Mouse (Mus musculus): ENCODE results near the gene Rc3h1. TPM values are rescaled to one million over a fixed set of nuclear protein-coding genes. Genes with fewer than 3 reads are reported as not detected.
A peak's percentile ranks its signal among the peaks of the same experiment; 100 is the strongest.

Rc3h1 gene
- polyA plus RNA-seq, 1 experiment from 2014 or later, result 8.7 TPM

DNA sequence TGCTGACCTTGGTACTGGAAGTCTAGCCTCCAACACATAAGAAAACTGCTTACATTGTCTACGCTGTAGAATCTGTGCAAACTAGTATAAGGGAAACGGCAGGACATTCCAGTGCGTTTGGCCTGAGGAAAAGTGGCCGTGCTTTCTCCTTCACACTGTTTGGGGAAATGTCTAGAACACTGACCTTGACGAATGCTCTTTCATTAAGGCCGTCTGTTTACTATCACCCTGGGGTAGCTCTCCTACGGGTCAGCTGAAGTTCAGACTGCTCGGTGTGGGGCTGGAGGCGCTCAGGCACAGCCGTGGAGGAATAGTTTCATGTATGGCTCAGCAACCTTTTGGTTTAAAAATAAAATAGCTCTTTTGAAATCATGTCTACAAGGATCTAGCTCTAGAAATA, 6.5 kb upstream of the Rc3h1 start:
- Histone ChIP-seq H3K9ac (no peak overlapping the region), H3K27ac (no peak overlapping the region), H3K4me3 (no peak overlapping the region), H3K36me3 (no peaks in the 10 kb centered on the region), H3K27me3 (no peaks in the 10 kb centered on the region), H3K4me2 (replicated peaks) (no peak overlapping the region), H3K4me1 (no peaks in the 10 kb centered on the region), H3K9me3 (no peaks in the 10 kb centered on the region)
- no peak for ATAC-seq (ENCODE audit: low FRiP score, low read depth)
- 29% methylated on average over 10 of the region's 10 CpGs for WGBS

DNA sequence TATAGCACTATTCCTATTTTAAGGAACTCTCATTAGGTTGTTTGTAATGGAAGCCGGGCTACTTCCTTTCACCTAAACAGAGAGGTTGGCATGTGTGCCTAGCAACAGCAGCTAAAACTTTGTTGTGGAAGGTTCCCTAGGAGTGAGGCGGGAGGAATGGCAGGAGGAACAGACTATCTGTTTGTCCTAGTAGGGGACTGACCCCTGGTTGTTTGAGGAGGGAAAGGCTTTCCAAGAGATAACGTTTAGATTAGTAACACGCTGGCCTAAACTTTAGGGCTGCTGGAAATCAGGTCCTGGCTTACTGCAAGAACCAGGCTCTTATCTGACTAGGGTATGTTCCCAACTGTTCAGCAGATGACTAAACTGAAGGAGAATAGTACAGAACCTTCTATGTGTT, 2.2 kb upstream of the Rc3h1 start:
- peaks cover 12% of the 10 kb centered on the region for H3K4me1 ChIP-seq
- no peak for ATAC-seq (ENCODE audit: low FRiP score, low read depth)
- WGBS, result 41% methylated on average over 4 of the region's 4 CpGs
- no peak overlapping the region for H3K4me3 ChIP-seq
- no peak overlapping the region for H3K4me2 ChIP-seq (replicated peaks)
- H3K9me3 ChIP-seq, result no peaks in the 10 kb centered on the region
- no peak overlapping the region for H3K27ac ChIP-seq
- no peaks in the 10 kb centered on the region for H3K27me3 ChIP-seq
- no peaks in the 10 kb centered on the region for H3K36me3 ChIP-seq
- no peak overlapping the region for H3K9ac ChIP-seq

DNA sequence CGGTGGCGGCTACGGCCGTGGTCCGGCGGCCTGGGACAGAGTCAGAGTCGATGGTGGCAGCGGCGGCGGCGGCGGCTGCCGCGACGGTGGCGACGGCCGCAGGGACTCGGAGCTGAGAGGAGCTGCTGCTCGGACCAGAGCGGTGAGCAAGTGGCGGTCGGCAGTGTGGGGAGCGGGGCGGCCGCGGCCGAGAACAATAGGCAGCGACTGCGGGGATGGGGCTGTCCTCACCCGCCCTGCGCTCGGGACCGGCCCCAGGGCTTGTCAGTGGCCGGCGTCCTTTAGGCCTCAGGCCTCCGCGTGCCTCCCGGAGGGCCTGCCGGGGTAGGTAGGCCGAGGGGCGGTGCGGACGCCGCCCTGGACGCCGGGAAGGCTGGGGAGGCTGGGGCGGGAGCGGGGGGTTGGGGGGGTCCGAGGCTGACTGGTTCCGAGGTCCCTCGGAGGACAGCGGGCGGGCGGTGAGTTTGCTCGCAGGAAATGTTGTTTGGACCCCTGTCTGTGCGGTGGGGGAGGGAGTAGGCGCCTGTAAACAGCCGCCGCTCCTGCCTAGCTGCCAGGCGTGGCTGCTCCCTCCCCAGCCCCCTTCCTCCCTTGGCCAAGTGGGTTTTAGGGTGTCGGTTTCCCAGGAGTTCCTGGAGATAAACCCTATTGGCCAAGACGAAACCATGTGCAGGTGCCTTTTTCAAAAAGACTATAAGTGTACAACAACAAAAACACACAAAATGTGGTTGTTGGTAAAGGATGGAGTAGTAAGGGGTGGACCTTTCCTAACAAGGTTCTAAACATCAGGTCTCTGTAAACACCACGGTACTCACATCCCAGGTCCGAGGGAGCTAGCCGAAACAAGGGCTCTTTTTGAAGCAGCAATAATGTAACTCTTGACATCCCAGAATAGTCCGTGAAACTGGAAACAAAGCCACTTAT, 602 bp downstream of the Rc3h1 start:
- peak overlapping the region; percentile 98 for H3K4me3 ChIP-seq
- peak overlapping the region; percentile 97 for H3K9ac ChIP-seq
- no peaks in the 10 kb centered on the region for H3K27me3 ChIP-seq
- H3K4me1 ChIP-seq, result peaks cover 14% of the 10 kb centered on the region
- no peaks in the 10 kb centered on the region for H3K9me3 ChIP-seq
- ATAC-seq (ENCODE audit: low FRiP score, low read depth), result peak; percentile 72
- WGBS, result under 1% methylated on average over 54 of the region's 67 CpGs
- no peaks in the 10 kb centered on the region for H3K36me3 ChIP-seq
- peak overlapping the region; percentile 72 for H3K4me2 ChIP-seq (replicated peaks)
- peak overlapping the region; percentile 90 for H3K27ac ChIP-seq

DNA sequence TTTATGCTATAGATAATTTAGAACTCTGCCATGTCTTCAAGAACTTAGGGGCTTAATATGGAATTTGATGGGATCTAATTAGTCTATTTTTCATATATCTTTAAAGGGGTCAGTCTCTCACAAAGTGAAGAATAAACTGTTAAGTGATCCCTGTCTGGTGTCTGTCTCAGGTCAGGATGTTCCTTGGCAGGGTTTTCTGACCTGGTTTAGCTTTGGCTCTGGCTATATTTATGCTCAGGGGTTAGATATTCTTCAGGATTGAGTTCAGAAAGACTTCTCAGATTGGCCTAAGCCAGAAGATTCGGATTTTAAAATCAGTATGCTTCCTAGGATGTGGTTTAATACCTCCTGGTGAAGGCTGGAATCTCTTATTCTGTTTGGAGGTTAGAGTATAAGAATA, 4.0 kb downstream of the Rc3h1 start:
- H3K4me2 ChIP-seq (replicated peaks), result no peak overlapping the region
- H3K4me3 ChIP-seq, result no peak overlapping the region
- no peak overlapping the region for H3K9ac ChIP-seq
- 93% methylated on average over 1 of the region's 1 CpGs for WGBS
- H3K27ac ChIP-seq, result no peak overlapping the region
- no peaks in the 10 kb centered on the region for H3K36me3 ChIP-seq
- H3K4me1 ChIP-seq, result peaks cover 14% of the 10 kb centered on the region
- no peak for ATAC-seq (ENCODE audit: low FRiP score, low read depth)
- no peaks in the 10 kb centered on the region for H3K9me3 ChIP-seq
- no peaks in the 10 kb centered on the region for H3K27me3 ChIP-seq

DNA sequence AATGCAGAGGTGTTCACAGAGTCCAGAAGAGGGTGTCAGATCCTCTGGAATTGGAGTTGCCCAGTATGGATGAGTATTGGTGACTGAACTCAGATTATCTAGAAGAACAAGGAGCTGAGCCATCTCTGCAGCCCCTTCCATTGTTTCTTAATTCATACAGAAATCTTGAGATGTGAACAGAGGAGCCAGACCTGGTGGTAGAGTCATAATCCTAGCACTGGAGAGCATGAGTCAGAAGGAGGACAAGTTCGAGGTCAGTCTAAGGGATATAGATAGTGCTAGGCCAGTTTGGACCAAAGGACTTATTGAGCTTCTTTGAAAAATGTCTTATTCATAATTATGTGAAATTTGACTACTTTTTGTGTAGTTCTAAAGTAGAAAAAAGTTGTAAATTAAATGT, 4.6 kb downstream of the Rc3h1 start:
- H3K9ac ChIP-seq, result no peak overlapping the region
- H3K4me1 ChIP-seq, result peaks cover 14% of the 10 kb centered on the region
- no peaks in the 10 kb centered on the region for H3K27me3 ChIP-seq
- no peaks in the 10 kb centered on the region for H3K36me3 ChIP-seq
- WGBS, result 100% methylated on average over 1 of the region's 1 CpGs
- no peak overlapping the region for H3K27ac ChIP-seq
- no peaks in the 10 kb centered on the region for H3K9me3 ChIP-seq
- no peak overlapping the region for H3K4me3 ChIP-seq
- H3K4me2 ChIP-seq (replicated peaks), result no peak overlapping the region
- no peak for ATAC-seq (ENCODE audit: low FRiP score, low read depth)

DNA sequence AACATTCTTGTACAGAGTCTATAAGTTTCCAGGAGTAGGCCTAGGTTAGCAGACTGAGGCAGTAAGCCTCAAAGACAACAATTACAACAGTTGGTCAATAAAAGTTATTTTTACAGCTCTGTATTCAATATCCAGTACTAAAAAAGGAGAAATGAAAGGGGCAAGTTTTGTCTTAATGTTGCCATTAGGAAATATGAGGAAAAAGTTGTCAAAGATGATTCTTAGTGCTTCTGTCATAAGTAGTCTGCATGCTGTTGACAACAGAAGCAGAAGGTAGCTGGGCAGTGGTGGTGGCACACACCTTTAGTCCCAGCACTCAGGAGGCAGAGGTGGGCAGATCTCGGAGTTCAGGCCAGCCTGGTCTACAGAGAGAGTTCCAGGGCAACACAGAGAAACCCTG, 13.2 kb downstream of the Rc3h1 start:
- Histone ChIP-seq H3K4me1 (no peaks in the 10 kb centered on the region), H3K27ac (no peak overlapping the region), H3K27me3 (no peaks in the 10 kb centered on the region), H3K9ac (no peak overlapping the region), H3K4me2 (replicated peaks) (no peak overlapping the region), H3K9me3 (no peaks in the 10 kb centered on the region), H3K36me3 (peaks cover 3% of the 10 kb centered on the region; the same call in 1 of the 2 replicates), H3K4me3 (no peak overlapping the region)
- 96% methylated on average over 1 of the region's 1 CpGs for WGBS
- ATAC-seq (ENCODE audit: low FRiP score, low read depth), result no peak

DNA sequence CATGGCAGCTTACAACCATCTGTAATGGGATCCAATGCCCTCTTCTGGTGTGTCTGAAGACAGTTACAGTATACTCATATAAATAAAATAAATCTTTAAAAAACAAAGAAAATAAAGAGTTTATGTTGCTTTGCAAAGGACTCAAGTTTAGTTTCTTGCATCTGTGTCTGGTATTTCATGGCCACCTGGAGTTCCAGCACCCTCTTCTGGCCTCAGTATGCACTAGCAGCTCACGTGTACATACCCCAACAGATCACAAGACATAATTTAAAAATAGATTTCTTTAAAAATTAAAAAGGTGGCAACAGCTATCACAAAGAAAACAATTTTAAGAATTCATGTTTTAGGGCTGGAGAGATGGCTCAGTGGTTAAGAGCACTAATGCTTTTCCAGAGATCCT, 15.7 kb downstream of the Rc3h1 start:
- H3K27ac ChIP-seq, result no peak overlapping the region
- H3K4me3 ChIP-seq, result no peak overlapping the region
- no peaks in the 10 kb centered on the region for H3K9me3 ChIP-seq
- H3K36me3 ChIP-seq, result peaks cover 3% of the 10 kb centered on the region; the same call in 1 of the 2 replicates
- H3K9ac ChIP-seq, result no peak overlapping the region
- no peak overlapping the region for H3K4me2 ChIP-seq (replicated peaks)
- 100% methylated on average over 1 of the region's 1 CpGs for WGBS
- ATAC-seq (ENCODE audit: low FRiP score, low read depth), result no peak
- no peaks in the 10 kb centered on the region for H3K4me1 ChIP-seq
- H3K27me3 ChIP-seq, result no peaks in the 10 kb centered on the region

DNA sequence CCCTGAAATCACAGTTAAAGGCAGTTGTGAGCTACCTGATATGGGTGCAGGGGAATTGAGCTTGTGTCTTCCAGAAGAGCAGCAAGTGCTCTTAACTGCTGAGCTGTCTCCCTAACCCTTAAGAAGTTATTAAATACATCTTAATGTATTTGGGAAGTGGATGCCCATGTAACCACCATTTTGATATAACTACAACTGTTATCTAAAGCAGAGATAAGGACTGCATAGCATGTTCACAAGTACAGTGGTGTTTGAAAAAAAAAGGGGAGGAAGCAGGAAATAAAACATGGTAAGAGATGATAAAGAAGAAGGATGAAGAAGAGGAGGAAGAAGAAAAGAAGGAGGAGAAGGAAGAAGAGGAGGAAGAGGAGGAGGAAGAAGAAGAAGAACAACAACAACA, 25.1 kb downstream of the Rc3h1 start:
- Histone ChIP-seq H3K4me1 (no peaks in the 10 kb centered on the region), H3K27me3 (no peaks in the 10 kb centered on the region), H3K4me2 (replicated peaks) (no peak overlapping the region), H3K27ac (no peak overlapping the region), H3K36me3 (peaks cover 19% of the 10 kb centered on the region; the same call in 1 of the 2 replicates), H3K9me3 (no peaks in the 10 kb centered on the region), H3K9ac (no peak overlapping the region), H3K4me3 (no peak overlapping the region)
- ATAC-seq (ENCODE audit: low FRiP score, low read depth), result no peak

DNA sequence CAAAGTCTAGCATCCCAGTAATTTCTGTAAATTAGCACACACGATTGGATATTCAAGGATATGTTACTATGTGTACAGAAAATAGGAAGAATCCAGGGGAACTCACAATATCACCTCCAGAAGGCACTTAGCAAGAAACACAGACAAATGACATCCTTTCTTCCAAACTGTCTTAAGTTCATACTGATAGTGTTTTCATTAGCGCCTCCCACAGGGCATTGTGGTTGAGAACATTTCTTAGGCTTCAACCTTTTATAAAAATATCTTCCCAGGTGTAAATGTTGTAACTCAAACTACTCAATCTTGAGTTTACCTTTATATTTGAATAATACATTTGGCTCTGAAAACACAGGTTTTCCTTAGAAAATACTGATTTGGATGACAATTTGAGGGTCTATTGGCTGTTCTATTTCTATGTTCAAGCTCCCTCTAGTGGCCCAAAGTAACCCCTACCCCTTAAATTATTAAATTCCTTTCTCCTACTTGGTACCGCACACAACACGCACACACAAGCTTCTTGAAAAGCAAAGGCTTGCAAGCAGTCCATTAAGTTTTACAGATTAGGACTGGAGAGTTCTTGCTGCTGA, 27.8 kb downstream of the Rc3h1 start:
- peaks cover 28% of the 10 kb centered on the region for H3K36me3 ChIP-seq

DNA sequence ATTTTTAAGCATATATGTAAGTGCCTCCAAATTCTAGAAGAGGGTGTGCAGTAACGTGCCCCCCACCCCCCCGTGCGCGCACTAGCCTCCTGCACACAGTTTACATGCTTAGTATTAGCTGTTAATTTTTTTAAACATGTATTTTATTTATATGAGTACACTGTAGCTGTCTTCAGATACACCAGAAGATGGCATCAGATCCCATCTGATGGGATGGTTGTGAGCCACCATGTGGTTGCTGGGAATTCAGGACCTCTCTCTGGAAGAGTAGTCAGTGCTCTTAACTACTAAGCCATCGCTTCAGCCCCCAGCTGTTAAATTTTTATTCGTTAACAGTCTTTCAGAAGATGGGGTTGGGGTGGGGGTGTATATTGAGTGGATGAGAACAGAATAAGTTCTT, 29.3 kb downstream of the Rc3h1 start:
- no peak for ATAC-seq (ENCODE audit: low FRiP score, low read depth)
- WGBS, result 90% methylated on average over 6 of the region's 6 CpGs

More for the DNA sequence above, 27.8 kb downstream of the Rc3h1 start:
- no peak overlapping the region for H3K9ac ChIP-seq
- no peak overlapping the region for H3K4me2 ChIP-seq (replicated peaks)
- H3K9me3 ChIP-seq, result no peaks in the 10 kb centered on the region
- H3K4me1 ChIP-seq, result no peaks in the 10 kb centered on the region
- no peaks in the 10 kb centered on the region for H3K27me3 ChIP-seq
- no peak overlapping the region for H3K27ac ChIP-seq
- no peak for ATAC-seq (ENCODE audit: low FRiP score, low read depth)
- 70% methylated on average over 4 of the region's 4 CpGs for WGBS
- H3K4me3 ChIP-seq, result no peak overlapping the region

DNA sequence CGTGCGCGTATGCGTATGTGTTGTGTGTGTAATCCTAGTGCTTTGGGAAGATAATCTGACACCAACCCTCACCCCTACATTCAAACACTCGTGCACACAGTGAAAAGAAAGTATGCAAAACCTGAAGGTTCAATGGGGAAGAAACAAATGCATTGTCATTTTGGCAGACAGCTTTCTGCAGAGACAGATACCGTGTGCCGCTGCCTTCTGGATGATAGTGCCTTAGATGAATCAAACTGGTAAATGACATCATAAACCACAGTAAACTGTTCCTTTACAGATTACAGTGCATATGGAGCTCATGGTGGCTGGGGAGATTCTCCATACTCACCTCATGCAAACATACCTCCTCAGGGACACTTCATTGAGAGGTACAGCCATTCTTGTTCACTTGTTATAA, 57.0 kb downstream of the Rc3h1 start:
- Histone ChIP-seq H3K9me3 (no peaks in the 10 kb centered on the region), H3K27ac (no peak overlapping the region), H3K4me1 (no peaks in the 10 kb centered on the region), H3K4me3 (no peak overlapping the region), H3K27me3 (no peaks in the 10 kb centered on the region), H3K9ac (no peak overlapping the region), H3K4me2 (replicated peaks) (no peak overlapping the region), H3K36me3 (peaks cover 76% of the 10 kb centered on the region)
- WGBS, result 93% methylated on average over 7 of the region's 7 CpGs
- no peak for ATAC-seq (ENCODE audit: low FRiP score, low read depth)

More for the DNA sequence above, 29.3 kb downstream of the Rc3h1 start:
- Histone ChIP-seq H3K27ac (no peak overlapping the region), H3K9ac (no peak overlapping the region), H3K4me3 (no peak overlapping the region), H3K9me3 (no peaks in the 10 kb centered on the region), H3K4me2 (replicated peaks) (no peak overlapping the region), H3K36me3 (peaks cover 36% of the 10 kb centered on the region), H3K4me1 (no peaks in the 10 kb centered on the region), H3K27me3 (no peaks in the 10 kb centered on the region)

DNA sequence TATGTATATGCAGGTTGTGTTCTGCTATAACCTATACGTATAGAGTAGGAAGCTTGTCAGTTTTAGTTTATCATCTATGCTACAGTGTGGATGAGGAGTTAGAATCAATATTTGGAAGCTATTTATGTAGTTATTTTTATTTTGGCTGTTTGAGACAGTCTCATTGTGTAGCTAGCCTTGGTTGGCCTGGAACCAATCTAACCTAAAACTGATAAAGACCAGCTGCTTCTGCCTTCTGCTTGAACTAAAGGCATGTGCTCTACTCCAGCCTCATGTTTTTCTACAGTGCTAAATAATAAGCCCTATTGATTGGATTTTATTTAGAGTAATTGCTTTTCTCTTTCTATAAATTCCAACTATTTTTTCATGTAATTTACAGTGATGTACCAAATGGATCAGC, 61.0 kb downstream of the Rc3h1 start:
- Histone ChIP-seq H3K4me2 (replicated peaks) (no peak overlapping the region), H3K4me1 (no peaks in the 10 kb centered on the region), H3K27me3 (no peaks in the 10 kb centered on the region), H3K27ac (no peak overlapping the region), H3K36me3 (peaks cover 76% of the 10 kb centered on the region), H3K9ac (no peak overlapping the region), H3K9me3 (no peaks in the 10 kb centered on the region), H3K4me3 (no peak overlapping the region)
- WGBS, result 90% methylated on average over 1 of the region's 1 CpGs
- ATAC-seq (ENCODE audit: low FRiP score, low read depth), result no peak

Measured in limb, embryonic 13.5 days (tissue).